Mouse (Mus musculus): ENCODE measurements around the gene Tacc2.
A peak's percentile ranks its signal among the peaks of the same experiment; 100 is the strongest.

Tacc2 gene

GRCm38 (mm10) chr7:130773171-130773830, 196.1 kb downstream of the Tacc2 start:
- DNase-seq (ENCODE audit: low spot score in 2 of 2) = no peak

GRCm38 (mm10) chr7:130773914-130774630, 196.8 kb downstream of the Tacc2 start, which contains the start of gene Btbd16:
Gene Btbd16, plus strand, starts transcription at chr7:130774069.
- DNase-seq (ENCODE audit: low spot score in 2 of 2) = no peak

GRCm38 (mm10) chr7:130780866-130781419, 203.7 kb downstream of the Tacc2 start:
- DNase-seq (ENCODE audit: low spot score in 2 of 2) = no peak

DNA sequence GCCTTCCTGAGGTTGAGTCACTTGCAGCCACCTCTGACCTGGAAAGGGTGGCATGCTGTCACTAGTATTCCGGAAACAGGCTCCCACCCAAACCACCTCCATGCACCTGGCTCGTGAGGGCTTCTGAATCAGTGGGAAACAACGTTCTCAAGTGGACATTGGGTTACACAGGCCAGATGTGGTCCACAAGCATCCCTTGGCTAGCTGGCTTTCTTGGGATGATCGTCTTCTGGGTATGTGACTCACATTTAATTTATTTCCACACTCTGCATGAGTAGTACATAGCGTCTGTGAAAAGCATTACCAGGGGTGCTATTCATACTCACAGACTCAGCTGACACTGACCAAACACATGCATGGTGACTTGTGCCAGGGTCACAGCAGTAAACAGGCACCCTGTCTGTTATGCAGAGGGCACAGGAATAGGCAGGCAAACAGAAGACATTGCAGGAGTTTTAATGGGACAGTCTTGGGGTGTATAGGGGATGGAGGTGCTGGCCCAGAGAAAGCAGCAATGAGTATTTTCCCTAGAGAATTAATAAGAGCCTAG, 205.3 kb downstream of the Tacc2 start:
- no peak for DNase-seq (ENCODE audit: low spot score in 2 of 2)

DNA sequence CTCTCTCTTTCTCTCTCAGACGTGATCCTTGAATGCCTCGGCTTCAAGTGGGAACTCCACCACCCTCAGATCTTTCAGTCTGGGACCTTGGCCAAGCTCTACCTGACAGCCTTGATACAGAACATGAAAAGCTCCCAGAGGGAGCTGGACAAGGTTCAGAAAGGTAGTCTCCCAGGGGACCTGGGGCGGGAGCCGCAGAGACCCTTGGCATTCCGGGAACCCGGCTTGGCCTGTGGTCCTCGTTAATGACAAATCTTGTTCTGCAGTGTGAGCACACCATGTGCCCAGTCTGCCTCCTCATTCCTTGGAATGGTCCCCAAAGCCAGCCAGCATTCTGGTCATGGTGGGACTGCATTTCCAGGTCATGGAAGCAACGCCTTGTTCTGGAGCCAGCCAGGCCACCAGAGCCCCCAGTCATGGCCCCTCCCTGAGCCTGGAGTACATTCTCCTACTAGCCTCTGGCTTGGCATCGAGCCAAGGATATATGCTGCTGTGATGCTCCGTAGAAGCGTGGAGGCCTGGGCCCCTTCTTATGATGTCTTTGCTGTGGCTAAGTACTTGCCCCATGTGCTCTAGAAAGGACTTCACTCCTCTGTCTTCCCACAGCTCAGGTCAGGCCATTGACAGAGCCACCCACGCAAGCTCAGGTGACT, 208.8 kb downstream of the Tacc2 start:
- no peak for DNase-seq (ENCODE audit: low spot score in 2 of 2)

DNA sequence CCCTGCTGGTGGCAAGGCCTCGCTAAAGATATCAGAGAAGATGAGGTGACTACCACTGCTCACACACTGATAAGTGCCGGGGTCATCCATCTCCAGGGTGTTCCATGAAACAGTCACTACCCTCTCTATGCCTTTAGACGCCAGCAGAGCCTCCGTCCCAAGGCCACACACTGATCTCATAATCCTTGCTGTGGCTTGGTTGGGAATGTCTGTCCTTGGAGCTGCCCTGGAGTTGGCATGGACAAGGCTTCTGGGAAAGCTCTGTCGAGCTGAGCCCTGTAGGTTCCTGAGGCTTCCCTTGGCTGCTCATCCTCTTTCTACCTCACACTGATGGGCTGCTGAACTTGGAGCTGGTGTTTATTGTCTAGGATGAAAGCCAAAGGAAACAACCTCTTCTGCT, 209.5 kb downstream of the Tacc2 start:
- no peak for DNase-seq (ENCODE audit: low spot score in 2 of 2)

DNA sequence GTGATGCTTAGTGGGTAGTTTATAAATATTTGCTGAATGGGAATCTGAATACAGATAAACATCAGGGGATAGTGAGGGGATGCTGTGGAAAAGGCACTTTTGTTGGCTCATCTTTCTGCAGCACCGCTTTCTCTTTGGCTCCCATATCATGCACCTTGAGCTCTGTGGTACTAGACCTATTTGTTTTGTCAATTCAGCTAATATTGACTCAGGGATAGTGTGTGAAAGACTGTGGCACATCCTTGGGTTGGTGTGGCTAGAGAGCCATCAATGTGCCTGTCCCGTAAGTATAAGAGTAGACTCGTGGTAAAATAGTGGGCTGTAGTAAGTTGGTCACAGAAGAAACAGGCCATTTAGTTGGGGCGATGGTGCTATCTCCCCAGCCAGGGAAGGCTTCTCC, 210.3 kb downstream of the Tacc2 start:
- no peak for DNase-seq (ENCODE audit: low spot score in 2 of 2)

DNA sequence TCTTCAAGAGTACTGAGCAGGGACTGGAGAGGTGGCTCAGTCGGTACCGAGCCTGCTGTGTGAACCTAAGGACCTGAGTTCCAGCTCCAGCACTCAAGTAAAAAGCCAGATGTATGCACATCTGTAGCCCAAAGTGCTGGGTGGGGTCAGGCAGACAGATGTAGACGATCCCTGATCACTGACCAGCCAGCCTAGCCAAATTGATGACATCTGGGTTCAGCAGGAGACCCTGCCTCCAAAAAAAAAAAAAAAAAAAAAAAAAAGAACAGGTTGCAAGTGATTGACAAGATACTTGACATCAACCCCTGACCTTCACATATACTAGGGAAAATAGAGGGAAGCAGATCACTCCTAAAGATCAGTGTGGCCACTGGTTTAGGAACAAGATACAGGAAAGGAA, 211.7 kb downstream of the Tacc2 start:
- no peak for DNase-seq (ENCODE audit: low spot score in 2 of 2)

DNA sequence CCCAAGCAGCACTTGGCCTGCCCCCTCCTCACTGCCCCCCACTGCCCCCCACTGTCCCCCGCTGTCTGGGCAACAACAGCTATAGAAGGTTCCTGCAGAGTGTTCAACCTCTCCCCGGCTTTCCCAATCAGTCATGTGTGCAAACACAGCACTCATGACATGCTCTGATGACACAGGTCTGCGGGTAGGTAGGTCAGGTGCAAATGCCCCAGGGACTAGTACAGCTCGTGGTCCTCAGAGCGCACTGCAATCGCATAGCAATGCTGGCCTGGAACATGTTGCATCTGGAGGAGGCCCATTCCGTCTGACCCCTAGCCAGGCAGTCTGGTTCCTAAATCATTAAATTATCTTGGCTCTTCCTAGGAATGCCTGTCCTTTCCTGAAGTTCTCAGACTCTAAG, 212.2 kb downstream of the Tacc2 start:
- no peak for DNase-seq (ENCODE audit: low spot score in 2 of 2)

DNA sequence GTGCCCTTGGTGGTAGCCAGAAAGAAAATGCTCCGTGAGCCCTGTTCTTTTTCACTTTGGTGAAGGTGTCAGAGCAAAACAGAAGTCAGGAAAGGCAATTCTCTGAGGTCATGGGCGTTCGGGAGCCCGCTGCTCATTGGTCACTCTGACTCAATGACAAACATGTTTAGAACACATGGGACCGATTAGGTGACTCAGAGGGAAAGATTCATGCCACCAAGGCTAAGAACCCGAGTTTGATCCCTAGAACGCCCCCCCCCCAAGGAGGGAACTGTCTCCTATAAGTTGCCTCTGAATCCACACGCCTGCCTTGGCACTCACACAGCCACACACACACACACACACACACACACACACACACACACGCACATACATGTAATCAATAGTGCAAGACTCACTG, 216.4 kb downstream of the Tacc2 start:
- no peak for DNase-seq (ENCODE audit: low spot score in 2 of 2)

- no peak for DNase-seq (ENCODE audit: low spot score in 2 of 2)
Measured at GRCm38 (mm10) chr7:130796786-130797185, 219.5 kb downstream of the Tacc2 start.

DNA sequence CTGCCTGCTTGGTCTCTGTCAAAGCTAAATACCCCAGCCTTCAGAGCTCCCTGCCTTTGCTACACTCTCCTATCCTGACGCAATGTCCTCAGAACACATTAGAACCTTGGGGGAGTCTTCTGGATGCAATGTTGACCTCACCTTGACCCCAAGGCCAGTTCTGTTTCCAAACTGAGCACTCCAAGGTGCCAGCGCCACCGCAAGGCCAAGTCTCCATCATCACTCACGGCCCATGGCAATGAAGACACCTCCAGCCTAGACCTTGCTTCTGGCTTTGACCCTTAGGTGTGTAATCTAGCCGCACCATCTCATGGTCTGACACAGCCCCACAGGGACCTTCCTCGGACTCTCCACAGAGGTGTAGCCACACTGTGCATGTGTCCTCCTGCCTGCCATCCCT, 220.3 kb downstream of the Tacc2 start:
- DNase-seq (ENCODE audit: low spot score in 2 of 2) = no peak

DNA sequence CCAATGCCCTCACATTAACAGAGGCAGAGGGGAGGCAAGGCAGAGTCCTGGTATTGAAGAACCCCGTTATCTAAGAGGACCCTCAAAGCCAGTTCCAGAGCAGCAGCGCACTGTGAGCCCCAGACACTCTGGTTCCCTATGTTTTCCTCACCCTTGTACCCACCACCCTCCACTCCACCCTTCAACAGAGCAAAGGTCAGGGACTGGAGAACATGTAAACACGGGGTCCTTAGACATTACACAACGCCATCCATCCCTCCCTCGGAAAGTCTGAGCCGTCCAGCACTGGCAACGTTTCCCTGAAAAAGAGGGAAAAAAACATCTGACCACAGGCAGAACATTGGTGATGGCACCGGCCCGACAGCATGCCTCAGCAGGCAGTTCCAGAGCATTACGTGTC, 222.2 kb downstream of the Tacc2 start:
- no peak for DNase-seq (ENCODE audit: low spot score in 2 of 2)

DNA sequence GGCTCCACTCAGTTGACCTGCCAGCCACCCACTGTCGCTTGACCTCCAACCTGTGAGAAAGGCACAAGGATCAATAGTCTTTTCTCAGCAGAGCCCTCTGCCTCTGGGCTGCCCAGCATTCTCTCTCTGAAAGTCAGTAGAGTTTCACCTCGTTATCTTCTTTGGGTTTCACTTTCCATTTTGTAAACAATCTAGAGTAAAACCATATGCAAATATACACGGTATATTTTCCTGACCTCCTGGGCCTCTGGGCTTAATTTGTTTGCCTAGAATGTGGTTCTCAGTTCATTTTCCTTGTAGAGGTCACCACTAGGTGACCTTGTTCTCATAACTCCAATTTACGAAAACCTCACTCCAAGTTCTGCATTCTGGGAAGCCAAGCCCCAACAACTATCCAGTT, 223.4 kb downstream of the Tacc2 start:
- DNase-seq (ENCODE audit: low spot score in 2 of 2) = no peak

- DNase-seq (ENCODE audit: low spot score in 2 of 2) = no peak
Measured at GRCm38 (mm10) chr7:130801811-130802210, 224.6 kb downstream of the Tacc2 start.

- DNase-seq (ENCODE audit: low spot score in 2 of 2) = no peak
Measured at GRCm38 (mm10) chr7:130803251-130803825, 226.1 kb downstream of the Tacc2 start.

DNA sequence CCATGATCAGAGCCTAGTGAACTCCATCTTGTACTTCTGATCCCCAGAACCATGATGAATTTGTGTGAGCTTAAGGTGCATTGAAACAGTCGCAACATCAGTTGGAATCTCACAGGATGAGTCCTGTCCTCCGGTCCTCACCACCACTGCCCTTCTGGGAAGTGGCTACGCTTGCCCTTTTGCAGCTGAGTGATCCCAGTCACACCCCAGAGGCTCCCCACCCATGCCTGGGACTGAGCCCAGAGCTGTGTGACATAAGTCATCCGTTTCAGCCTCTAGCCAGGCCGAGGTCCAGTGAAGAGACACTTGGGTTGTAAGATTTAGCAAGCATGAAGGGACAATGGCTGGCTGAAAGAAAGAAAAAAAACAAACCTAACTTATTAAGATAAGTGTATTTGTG, 227.8 kb downstream of the Tacc2 start:
- no peak for DNase-seq (ENCODE audit: low spot score in 2 of 2)

DNA sequence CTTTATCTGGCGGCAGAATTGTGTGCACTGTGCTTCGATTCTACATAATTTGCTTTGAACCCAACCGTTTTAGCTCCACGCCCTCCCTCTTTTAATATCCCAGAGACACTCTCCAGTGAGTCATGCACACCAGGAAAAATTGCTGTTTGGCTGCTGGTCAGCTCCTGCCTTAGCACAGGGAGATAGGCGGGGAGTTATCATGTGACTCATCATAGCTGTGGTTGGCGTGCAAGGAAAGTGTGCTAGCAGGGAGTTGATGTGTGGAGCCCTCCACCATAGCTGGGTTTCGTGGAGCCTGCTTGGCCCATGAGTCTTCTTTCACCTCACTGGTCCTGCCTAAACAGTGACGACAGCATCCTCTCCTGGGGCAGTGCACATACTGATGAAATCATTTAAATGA, 230.5 kb downstream of the Tacc2 start:
- peak in 1 of 2 experiments; percentile 30 for DNase-seq (ENCODE audit: low spot score in 2 of 2)

- DNase-seq (ENCODE audit: low spot score in 2 of 2) = no peak
Measured at GRCm38 (mm10) chr7:130808694-130809093, 231.5 kb downstream of the Tacc2 start.

DNA sequence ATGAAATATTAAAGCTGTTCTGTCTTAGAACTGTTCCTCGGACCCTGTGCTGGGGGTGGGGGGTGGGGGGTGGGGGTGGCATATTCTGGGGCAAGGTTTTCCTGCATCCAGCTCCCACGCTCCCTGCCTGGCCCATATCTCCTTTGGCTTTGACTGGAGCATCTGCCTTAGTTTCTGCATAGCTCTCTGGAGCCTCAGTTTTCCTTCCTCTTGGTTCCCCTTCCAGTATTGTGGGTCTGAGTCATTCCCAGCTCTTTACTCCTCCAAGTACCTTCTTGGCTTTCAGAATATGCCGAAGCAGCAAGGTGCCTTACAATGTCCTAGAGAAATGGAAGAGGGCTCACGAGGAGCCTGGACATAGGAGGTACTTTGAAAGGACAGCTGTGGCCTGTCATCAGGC, 233.0 kb downstream of the Tacc2 start:
- no peak for DNase-seq (ENCODE audit: low spot score in 2 of 2)

DNA sequence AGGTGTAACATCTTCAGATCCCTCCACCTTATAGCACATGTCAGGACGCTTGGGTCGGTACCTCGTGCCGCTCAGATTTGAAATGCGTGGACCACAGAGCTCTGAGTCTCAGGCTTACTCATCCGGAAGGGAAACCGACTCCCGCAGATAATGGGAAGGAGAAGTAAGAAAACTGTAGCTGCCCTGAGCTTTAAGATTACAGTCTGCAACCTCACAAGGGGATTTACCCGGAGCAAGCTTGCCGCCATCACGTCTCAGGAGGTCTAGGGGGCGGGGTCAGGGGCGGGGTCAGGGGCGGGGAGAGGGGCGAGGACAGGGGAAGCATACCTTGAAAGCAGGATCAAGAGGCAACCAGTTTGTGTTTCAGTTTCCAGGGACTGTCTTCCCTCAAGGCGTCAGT, 235.2 kb downstream of the Tacc2 start:
- DNase-seq (ENCODE audit: low spot score in 2 of 2) = no peak

Measured in frontal cortex, postnatal 25 days (tissue).